Mouse (Mus musculus) heart, adult 10 weeks (tissue): ENCODE measurements around the gene Cpeb1. TPM values are rescaled to one million over a fixed set of nuclear protein-coding genes. Genes with fewer than 3 reads are reported as not detected.

Experiments used
- polyA plus RNA-seq: library from polyadenylated mRNA; stranded (reverse); fragments of 350-450 nt; fragmentation: Illumina TruSeq; extraction: RNeasy Lipid Tissue Mini Kit (QIAGEN cat#74804); gene quantifications from one replicate; pipeline ENCODE4 v1.2.3, GENCODE M21; 2014; ENCODE audit warnings: low read depth, low replicate concordance

Cpeb1 gene
- polyA plus RNA-seq, result 29.2 TPM

DNA sequence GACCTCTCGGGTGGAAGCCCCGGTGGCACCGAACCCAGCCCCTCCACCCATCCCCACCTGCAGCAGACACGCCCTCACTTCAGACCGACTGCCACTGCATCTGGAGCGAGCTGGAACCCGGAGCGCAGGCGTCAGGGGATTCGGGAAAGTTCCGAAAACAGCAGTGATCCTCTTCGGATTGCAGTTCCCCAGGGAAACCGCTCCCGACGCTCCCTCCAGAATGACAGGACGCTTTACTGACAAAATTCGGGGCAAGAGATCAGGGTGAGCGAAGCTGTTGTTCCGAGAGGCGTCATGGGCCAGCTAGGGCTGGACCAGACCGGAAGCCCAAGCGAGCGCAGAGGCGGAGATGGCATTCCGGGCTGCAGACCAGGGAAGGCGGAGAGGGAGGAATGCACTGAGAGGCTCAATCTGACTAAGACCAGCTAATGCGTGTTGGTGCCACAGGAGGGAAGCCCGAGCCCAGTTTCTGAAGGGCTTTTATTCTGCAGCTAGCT is at the start of gene Cpeb1:
Cpeb1 (minus strand) TSS at position 311 of the 497 bp plus-strand sequence.

DNA sequence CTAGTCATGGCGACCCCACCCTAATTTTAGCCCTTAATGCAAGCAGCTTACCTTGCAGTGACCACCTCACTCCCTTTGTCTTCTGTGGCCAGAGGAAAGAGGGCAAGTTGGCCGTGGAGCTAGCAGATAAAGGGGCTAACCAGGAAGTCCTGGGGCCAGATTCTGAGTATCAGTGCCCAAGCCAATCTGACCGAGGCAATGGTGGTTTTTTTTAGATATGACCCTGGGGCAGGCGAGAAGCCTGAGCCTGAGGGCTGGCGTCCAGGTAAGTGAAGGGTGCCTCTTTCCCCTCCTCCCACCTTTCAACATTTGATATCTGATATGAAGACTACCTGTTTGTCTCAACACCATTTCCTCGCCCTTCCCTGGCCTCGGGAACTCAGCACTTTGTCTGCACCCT is 42.9 kb upstream of the Cpeb1 start, which contains the start of gene BC048679:
BC048679 (minus strand) TSS at position 101 of the 400 bp plus-strand sequence.

DNA sequence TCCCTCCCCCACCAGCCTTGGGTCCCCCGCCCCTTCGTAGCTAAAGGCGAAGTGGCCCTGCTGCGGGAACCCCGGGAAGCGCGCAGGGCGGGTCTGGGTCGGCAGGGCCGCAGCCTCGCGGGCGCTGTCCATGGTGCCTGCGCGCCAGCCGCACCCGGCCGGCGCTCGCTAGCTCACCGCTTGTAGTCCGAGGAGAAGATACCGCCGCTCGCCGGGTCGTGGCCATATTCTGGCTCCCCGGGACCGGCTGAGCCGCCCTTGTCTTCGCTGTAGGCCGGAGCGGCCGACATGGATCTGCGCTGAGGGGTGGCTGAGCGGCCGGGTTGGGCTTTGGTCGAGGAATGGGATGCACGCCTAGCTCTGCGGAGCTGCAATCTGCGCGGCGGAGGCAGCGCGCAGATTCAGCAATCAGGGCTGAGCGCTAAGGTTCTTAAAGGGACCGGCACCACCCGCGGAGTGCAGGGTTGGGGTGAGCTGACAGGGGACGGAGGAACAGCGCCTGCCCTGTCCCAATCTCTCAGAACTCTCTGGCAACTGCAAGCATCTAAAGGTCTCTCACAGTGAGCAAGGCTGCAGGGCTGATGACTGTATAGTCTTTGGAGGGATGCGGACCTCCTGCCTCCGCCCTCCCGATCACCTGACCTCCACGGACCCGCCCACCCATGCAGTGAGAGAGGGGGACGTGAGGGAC is 38.2 kb upstream of the Cpeb1 start, which contains the start of gene Ap3b2:
Ap3b2 (minus strand) TSS at position 595 of the 691 bp plus-strand sequence.

DNA sequence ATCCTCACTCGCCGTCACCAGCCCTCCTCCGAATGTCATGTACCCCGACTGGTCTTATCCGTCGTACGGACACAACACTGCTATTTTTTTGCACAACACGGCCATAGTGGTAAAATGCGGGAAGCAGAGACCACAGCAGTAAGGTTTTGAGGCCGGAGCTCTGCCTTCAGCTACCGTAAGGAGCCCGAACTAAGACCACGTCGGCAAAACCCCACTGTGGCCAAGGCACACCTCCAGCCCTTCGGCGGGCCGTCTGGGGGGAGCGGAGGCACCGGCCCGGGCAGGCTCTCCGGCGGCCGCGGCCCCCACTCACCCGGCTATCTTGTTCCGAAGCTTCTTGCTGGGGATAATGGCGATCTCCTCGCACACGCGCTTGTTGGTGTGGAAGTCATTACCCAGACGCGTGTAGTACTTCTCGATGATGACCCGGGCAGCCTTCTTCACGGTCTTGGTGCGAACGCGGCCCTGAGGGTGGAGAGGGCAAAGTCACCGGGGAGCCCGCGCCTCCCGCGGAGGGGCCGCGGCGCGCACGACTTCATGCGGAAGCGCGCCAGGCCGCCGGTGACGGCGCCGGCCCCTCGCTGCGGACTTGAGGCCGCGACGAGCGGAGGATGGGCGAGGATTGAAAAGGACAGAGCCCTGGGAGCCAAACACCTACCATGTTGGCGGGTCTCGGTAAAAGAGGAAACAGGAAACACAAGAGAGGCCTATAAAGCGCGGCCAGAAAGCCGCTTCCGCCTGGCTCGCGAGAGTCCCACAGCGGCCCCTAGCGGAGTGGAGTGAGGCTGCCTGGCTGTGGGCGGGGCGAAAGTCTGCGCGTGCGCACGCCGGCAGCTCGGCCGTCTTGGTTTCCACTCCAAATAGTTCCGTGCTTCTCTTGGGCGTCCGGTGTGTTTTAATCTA is 110.5 kb downstream of the Cpeb1 start, which contains the start of gene Rps17:
Rps17 (minus strand) TSS at position 711 of the 903 bp plus-strand sequence.

Other genes starting within 250 kb of the Cpeb1 start
- gene Pde8a, start 241.9 kb downstream of the Cpeb1 start, polyA plus RNA-seq, result 13.1 TPM
- 1,396 TPM for gene Rps17, start 110.2 kb downstream of the Cpeb1 start, polyA plus RNA-seq
- gene Ap3b2, start 38.5 kb upstream of the Cpeb1 start, polyA plus RNA-seq, result 0.18 TPM
- gene BC048679, start 42.8 kb upstream of the Cpeb1 start, polyA plus RNA-seq, result not detected
- gene Fsd2, start 111.5 kb upstream of the Cpeb1 start, polyA plus RNA-seq, result 169 TPM
- gene Whamm, start 115.8 kb upstream of the Cpeb1 start, polyA plus RNA-seq, result 8.9 TPM